Mouse (Mus musculus) regulatory T cell (primary cell): Measurements from ENCODE around the gene Slc25a25.

Source experiments
- in situ Hi-C: fragments of 300-600 bp; cut with MboI, MseI; formaldehyde crosslinking; loops from one replicate; pipeline ENCODE4 v1.15.1; 2025; ENCODE audit warnings: high pct_unique_total_duplicates

The Slc25a25 gene

DNA sequence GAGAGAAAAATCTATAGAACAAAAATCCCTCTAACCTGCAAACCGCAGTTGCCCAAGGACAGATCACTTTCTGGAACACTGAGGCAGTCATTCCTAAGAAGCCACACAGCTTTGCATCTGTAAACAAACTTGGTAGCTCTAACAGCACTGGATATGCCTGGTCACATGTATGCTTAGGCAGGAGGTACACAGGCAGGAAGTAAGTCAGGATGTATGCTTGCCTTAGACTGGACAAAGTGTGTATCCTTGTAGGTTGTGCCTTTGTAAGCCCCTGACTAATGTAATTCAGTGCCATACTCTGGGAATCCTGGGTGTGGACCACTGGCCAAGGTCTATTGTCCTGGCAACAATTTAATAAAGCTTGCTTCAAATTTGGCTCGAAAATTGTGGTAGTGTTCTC lies 12.5 kb upstream of the Slc25a25 start:
- in situ Hi-C loops = no loop called here

DNA sequence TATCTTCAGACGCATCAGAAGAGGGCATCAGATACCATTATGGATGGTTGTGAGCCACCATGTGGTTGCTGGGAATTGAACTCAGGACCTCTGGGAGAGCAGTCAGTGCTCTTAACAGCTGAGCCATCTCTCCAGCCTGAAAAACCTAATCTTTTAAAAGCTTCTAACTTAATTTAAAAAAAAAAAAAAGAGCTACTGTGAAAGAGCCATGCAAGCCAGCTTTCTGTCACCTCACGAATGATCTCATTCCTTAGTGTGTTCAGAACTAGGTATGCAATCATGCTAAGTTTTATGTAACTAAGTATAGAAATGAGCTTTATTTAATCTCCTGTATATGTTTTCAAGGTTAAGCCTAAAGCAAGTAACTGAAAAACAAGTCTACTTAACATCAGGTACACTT lies 8.4 kb upstream of the Slc25a25 start:
- in situ Hi-C loops = no loop called here

DNA sequence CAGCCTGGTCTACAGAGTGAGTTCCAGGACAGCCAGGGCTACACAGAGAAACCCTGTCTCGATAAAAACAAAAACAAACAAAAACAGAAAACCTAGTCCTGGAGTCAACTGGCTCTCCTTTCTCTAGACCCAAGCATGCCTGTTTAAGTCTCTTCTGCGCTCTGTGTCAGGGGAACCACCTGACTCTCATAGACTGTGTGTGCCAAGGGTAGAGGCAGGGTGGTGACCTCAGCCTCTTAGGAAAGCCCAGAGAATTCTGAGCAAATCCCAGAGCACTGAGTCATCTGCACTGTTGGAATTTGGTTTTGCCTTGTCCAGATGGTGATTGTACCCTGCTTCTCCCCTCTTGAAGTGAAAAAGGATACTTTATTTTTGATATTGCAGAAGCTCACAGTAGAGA lies 7.1 kb upstream of the Slc25a25 start:
- in situ Hi-C loops = no loop called here

DNA sequence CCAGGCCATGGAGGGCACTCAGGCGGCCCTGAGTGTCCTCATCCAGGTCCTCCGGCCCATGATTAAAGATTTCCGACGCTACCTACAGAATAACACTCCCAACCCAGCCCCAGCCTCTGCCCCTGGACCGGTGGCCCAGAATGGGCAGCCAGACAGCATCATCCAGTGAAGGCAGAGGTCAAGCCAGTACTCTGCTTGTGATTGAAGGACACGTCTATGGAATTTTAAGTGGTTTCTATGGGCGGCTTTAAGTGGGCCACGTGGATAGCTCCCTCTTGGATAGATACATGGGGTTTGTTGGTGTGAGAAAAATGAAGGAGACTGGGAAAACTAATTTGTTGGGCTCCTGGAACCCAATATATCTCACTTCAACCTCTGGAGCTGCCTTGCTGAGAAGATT lies 3.9 kb upstream of the Slc25a25 start:
- in situ Hi-C loops = no loop called here

DNA sequence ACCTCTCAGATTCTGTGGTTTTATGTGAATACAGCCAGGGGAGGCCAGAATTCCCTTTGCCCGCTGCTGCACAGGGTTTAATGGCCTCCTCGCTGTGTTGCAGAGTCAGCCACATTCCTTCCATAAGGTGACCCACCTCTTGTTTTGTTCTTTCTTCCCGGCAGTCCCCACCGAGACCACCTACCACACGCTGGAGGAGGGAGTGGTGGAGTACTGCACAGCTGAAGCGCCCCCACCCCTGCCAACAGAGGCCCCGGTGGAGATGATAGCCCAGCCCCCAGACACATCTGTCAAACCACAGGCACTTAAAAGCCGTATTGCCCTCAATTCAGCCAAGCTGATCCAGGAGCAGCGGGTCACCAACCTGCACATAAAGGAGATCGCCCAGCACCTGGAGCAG lies 3.4 kb upstream of the Slc25a25 start:
- in situ Hi-C loops = no loop called here

DNA sequence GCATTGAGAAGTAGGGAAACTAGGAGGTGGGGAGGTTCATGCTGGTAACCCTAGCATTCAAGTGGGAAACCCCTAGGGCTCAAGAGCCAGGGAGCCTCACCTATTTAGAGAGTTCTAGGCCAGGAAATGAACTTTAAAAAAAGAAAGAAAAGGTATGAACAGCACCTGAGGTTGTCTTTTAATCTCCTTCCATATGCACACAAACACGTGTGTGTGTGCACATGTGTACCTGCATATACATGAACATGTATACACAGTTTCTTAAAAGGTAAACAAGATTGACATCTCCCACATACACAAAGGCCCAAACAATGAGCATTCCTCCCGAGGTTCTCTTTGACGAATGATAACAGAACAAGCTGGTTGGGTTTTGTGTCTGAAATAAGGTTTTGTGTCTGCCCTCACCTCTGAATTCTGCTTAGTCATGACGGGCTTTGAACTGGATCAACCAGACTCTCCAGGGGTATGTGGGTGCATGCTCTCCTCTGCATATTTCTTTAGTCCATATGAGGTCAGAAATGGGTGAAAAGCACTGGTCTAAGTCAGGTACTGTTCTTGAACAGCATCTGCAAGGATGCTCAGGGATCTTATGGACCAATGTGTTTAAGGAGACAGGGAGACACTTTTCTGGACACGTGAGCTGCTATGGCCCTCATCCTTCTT lies 2.5 kb upstream of the Slc25a25 start:
- in situ Hi-C loops = no loop called here

DNA sequence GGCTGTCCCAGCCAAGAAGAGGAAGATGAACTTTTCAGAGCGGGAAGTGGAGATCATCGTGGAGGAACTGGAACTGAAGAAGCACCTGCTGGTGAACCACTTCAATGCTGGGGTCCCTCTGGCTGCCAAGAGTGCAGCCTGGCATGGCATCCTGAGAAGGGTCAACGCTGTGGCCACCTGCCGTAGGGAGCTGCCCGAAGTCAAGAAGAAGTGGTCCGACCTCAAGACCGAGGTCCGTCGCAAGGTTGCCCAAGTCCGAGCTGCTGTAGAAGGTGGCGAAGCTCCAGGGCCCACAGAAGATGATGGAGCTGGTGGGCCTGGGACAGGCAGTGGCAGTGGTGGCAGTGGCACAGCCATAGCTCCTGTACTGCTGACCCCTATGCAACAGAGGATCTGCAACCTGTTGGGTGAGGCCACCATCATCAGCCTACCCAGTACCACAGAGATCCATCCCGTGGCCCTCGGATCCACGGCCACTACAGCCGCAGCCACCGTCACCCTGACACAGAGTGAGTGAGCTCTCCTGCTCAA lies 1.3 kb upstream of the Slc25a25 start:
- in situ Hi-C loops = no loop called here

DNA sequence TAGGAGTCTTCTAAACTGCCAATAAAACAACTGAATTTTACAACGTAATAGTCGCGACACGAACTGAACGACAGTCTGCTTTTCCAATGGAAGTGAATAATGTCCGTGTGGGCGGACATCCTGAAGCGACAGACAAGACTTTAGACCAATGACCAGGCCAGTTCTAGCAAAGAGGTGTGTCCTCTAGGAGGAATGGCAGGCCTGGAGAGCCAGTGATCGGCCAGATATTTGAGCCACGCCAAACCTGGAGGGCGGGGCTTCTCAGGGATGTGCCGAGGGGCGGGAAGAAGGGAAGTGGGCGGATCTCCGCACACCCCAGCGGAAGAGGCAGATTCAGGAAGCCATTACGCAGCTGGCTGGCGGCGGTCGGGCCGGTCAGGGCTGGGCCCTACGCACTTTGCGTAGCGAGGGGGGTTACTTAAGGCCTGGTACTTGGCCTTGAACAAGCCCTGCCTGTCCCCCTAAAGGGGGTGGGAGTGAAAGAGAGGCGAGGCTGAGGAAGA lies 676 bp upstream of the Slc25a25 start:
- in situ Hi-C loops = no loop called here

DNA sequence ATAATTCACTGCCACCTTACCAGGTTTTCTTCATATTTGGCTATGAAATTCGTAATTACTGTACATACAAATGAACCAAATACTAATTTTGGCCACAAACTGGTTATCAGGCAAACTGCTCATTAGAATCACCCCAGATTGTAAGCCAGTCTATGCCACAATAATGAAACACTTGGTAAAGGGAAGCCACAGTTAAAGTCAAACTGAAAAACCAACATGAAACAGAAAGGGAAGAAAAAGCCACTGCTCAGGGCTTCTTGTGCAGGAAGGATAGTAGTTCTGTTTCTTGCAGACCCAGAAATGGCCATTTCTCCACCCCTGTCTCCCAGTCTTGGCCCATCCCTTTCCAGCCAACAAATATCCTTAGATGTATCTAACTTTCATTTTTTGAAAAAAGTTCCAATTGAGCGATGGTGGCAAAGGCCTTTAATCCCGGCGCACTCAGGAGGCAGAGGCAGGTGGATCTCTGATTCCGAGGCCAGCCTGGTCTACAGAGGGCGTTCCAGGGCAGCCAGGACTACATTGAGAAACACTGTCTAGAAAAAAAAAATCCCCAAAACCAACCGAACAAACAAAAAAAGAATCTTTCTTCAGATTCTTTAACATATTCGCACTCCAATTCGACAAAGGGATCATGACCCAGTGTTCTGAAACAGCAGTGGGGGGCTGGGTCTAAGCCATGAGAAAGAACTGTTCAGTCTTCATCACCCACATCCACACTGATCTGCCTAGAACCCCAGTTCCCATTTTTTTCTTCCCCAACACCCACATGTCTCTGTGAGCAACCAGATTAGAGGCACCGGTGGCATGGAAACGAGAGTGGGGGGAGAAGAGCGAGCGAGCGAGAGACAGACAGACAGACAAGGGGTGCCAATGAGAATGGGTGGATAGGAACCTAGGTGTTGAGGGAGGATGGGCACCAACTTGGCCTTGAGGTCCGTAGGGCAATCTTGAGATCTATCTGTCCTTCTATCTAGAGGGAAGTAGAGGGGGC lies 1.2 kb downstream of the Slc25a25 start, which contains the start of gene Naif1:
Gene Naif1, plus strand, starts transcription at position 697 of the 994 bp plus-strand sequence.
- in situ Hi-C loops = no loop called here

DNA sequence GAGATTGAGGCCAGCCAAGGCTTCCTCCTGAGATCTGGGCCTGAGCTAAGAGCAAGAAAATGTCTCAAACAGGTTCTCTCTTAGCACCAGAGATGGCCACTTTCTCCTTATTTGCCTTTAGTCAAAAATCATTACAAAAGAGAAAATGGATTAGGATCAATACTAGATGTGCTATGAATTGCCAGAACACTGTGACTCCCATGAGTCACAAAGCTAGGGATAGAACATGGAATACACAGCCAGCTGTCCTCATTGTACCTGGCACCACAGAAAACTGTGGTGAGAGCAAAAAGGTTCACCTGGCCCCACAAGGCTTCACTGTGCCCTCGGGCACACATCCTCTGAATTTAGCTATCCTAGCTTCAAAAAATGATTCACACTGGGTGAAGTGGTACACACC lies 2.8 kb downstream of the Slc25a25 start:
- in situ Hi-C loops = no loop called here

DNA sequence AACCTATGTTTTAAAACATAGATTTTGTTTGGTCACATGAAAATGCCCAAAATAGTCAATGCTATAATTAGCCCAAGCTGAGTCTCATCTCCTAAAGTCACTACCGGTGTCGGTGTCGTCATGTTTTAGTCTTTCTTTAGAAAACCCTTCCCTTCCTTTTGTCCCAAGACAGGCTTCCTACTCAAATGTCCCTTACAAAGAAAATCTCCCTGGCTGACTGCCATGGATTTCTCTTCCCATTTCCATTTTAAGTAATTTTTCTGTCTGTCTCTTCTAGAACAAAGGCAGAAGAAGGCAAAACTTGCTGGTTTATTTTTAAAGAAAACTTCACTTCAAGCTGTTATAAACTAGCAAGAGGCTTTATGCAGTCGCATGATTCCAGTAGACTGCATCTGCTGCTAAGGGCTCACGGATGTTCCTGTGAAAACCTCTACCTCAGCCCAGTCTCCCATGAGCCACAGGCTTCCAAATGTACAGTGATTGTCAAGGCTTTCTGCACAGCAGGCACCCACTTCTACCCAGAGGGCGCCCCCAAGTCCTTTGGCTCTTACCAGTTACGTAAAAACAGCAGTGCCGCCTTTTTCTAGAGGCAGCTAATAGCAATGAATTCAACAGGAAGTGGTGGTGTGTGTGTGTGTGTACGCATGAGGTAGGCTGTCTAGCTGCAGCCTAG lies 3.8 kb downstream of the Slc25a25 start:
- in situ Hi-C loops = no loop called here

DNA sequence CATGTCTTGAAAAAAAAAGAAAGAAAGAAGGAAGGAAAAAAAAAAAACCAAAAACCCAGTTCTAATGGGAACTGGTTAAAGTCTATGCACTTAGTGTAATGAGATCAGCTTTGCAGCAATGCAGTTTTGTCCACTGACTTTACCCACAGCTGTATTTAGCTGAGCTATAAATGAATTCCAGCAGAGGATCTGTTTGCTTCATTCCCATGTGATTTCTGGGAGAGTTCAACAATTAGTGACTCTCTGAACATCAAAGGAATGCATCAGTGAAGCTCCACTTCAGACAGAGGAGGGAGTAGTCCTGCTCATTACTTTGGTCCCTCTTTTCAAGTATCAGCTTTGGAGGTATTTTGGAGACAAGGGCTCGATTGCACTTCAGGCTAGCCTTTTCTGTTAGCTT lies 5.7 kb downstream of the Slc25a25 start:
- in situ Hi-C loops = no loop called here

DNA sequence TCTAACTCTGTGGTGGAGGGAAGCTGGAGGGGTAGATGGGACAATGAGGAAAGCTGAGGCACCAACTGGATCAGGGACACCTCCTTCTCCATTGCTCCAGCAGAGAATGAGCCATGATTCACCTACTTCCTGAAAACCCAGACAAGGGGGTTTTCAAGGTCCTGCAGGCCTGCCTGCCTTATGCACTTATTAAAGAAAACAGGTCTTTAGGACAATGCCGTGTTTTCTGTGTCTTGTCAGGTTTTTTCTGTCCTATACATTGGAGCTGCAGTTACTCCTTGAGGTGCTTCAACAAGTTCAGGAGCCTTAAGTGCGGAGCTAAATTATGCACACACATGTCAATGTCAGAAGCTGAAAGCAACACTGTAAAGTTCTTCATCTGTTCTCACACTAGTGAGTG lies 9.7 kb downstream of the Slc25a25 start:
- in situ Hi-C loops = no loop called here

DNA sequence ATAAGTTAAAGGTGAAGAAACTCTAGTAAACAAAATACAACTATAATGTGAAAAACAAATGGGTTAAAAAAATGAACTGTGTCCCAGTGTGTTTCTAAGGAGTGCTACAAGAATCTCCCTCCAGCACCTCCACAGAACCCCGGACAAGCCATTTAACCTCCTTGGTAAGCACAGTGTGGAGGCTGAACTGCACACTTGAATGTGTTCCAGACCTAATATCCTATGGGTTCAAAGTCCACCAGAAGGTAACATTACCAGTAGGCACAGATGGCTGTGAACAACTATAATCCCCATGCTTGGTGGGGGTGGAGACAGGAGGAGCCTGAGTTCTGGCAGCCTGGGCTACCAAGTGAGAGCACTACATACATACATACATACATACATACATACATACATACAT lies 10.6 kb downstream of the Slc25a25 start:
- in situ Hi-C loops = no loop called here

DNA sequence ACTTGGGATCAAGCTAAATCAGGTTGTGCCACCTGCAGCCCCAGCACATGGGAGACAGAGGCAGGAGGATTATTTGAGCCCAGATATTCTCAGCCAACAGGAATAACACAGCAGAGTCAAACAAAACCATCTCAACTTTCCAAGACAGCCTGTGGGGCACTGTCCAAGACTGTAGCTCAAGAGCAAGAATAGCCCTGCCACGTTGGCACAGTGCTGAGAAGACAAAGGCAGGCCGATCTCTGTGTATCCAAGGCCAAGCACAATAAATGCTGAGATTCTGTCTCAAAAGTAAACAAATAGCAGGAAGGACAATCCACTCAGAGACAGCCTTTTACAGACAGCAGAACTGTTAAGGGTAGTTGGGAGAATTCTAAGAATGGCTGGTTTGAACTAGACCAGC lies 11.1 kb downstream of the Slc25a25 start:
- in situ Hi-C loops = no loop called here

DNA sequence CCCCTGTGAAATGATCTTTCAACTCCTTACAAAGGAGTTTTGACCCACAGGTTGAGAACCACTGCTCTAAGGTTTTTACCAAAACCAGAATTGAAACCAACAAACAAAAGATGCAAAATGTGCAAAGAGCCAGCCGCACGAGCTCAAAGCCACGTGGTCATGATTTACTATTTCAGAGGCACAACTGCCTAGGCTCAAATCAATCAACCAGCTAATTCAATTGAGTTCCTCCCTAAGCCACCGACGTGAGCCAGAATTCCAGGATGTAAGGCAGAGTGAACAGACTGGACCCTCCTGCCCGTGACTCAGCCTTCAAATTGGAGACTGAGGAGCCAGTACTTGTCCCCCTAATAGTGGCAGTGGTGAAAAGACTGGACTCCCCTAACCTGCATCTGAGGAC lies 12.1 kb downstream of the Slc25a25 start:
- in situ Hi-C loops = no loop called here

DNA sequence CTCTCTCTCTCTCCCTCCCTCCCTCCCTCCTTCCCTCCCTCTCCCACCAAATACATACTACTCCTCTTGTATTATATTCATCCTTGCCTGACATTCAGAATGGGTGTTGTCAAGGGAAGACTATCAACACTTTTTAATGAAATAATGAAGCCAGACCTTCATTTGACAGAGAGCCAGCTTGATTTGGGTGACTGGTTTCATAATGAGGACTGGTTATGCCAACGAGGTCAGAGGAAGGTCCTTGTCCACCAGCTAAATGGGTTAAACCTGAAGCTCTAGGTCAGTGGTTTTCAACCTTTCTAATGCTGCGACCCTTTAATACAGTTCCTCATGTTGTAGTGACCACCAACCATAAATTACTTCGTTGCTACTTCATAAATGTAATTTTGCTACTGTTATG lies 12.5 kb downstream of the Slc25a25 start:
- in situ Hi-C loops = no loop called here

DNA sequence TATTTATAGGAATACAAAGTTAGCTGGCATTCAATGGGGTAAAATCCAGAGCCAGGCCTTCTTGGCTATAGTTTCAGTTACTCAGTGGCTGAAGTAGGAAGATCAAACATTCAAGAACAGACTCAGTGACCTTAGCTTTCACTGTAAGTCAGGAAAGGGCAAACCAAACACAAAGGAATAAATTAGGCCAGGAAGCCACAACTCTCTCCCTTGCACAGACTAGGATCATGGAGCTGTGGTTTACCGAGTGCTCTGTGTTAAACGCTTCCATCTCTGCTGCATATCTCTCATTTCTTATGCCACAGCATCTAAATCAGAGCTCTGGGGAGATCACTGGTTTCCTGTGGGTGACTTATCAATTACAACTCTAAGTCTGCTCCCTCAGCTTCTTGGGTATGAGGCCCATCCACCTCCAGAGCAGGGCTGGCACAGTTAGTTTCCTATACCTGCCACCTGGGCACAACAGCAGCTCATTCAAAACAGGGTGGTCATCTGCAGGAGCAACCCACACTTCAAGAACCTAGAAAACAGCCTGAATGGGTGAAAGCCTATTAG lies 13.6 kb downstream of the Slc25a25 start:
- in situ Hi-C loops = no loop called here

DNA sequence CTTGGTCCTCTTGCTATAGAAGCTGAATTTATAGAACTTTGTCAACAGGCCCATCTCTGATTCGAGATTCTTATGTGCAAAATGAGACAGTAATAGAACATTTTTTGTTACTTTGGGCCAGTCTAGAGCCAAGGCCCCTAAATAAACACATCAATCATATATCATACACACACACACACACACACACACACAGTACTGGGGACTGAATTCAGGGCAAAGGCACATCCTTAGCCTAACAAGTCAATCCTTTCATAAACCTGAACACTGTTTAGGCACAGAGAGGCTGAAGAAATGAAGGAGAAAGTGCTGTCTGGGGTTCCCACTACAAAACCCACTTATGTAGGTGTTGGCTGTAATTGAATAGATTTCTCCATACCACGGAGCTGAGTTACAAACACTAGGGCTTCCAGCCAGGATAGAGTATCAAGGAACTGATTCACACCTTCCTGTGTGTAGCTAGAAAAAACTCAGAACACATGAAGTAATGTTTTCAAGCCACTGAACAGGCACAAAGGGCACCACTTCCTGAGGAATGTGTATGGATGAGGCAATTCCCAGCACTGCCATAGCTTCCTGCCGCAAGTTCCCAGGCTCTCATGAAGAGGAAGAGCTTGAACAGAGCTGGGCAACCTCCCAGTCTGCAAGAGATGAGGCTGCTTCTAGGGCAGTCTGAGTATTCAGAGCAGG lies 14.4 kb downstream of the Slc25a25 start:
- in situ Hi-C loops = no loop called here

DNA sequence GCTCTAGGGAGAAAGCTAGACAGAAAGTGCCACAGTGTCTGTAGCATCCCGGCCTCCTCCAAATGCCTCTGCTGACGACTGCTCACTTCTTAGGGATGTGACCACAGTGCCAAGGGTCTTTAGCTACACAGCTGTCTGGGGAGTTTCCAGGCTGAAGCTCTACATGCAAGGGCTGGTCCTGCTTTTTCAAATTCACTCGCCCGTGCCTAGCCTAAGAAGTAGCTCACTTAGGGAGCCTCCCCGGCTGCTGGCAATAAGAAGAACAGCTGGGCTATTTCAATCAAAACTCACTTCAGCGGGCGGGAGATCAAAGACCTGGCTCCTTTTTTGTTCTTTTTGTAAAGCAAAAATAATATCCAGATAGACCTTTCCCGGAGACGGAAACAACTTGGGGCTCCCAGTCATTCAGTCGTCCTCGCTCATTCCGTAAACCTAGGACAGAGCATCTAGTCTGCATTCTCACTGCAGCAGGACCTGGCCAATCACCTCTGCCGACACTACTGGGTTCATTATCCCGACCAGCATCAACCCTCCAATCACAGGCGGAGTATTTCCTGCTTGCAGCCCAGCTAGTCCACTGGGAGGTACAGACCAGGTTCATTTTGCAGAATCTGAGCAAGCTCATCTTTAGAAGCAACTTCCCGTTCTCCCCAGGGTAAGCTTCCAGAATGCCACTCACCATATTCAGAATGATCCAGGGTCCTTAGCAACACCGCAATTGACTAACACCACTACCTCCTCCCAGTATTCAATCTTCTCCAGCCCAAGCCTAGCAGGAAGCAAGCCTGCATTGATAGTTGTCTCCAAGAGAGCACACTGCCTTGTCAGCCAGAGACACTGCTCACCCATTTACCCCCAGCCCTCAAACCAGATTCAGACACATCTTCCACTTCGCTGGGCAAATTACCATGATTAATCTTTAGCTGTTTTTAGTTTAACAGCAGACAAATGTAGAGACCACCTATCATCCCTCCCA lies 20.3 kb downstream of the Slc25a25 start:
- in situ Hi-C loops = no loop called here
